Mouse (Mus musculus) cerebellum, adult 8-10 months (tissue): ENCODE measurements around the gene Slc28a1.
"Not testable (repeated sequence)": the region's sequence is repeated elsewhere in the genome, so short reads cannot be mapped to it uniquely, and the experiment has no call there.

Experiments
- DNase-seq: peaks from one replicate; pipeline ENCODE4 v3.0.0; 2022

Gene Slc28a1

DNA sequence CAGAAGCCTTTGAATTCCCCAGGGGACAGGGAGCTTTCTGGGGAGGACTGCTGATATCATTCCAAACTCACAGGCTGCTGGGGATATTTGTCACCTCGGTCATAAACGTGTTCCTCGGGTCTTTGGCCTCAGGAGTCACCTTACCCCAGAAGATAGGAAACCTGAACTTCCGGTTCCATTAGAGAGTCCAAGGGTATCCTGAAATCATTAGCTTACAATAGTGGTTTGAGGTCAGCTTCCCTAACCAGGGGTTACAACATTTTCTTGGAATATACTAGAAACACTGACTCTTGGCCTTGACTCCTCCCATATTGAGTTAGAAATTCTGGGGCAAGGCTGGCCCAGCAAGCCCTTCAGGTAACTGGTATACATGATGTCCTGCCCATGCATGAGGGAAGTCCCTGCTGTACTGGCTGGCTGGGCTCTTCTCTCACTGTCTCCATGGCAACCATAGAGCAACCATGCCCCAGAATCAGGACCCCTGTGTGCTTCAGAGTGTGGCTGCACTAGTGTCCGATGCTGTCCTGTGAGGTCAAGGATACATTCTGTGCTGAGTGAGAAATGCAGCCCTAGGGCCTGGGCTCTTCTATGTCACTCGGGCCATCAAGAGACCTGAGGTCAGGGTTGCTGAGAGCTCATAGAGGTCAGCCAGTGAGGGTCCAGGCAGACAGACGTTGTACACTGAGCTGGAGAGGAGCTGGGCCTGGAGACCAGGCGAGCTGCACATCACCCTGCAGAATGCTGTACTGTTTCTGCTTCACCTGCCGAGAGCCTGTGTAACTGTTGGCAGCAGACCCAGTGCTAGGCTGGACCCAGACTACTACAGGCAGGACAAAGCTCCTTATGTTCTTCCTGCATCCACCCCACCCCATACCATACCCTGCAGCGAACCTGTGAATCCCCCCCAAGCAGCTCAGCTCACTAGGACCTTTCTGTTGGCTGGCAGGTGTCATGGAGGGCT, 10.9 kb downstream of the Slc28a1 start:
- no peak for DNase-seq

DNA sequence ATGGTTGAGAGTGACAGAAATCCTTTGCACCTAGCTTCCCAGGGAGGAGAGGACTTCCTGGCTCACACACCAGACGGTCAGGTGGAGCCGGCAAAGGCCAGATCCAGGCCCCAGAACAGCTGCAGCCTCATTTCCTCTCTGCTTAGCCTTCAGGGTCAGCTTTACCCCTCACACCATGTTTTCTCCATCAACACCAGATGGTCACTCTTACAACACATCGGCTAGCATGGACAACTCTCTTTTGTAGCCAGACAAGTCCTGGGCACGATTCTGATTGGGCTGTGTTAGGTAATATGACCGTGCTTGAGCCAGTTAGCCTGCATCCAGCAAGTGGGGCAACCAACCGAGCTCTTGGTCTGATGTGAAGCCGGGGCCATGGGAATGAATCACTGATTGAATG, 17.3 kb downstream of the Slc28a1 start:
- no peak for DNase-seq

DNA sequence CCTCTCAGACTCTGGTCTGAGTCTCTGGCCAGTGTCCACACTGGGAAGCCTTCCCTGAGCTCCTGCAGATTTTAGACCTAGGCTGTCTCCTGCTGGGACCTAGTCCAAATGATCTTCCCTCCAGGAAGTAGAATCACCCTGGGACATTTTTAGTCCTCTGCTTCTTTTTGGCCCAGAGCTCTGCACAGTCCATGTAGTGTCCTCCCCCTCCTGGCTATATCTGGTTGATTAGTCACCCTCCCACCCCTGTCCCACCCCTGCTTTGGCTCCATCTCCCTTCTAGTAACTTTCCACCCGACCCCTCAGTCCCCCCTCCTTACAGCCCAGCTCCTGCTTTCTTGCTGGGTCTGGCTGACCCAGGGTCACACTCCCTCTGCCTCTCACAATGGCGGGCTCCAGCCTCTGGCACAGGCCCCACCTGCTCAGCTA, 18.3 kb downstream of the Slc28a1 start:
- no peak for DNase-seq

DNA sequence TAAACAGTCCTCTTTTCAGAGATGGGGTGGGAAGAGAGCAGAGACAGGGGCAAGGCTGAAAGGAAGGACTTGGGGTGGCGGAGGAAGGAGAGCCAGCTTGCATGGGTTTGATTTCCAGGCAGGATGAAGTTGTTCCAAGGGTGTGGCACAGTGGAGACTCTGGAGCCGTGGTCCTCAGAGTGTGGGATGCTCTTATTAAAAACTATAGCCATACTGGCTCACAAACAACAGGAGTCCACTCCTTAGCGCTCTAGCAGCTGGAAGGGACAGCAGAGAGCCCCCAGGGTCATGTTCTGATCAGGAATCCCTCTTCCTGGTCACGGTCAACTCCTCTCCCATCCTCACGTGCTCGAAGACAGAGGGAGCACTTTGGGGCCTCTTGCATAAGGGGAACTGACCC, 18.8 kb downstream of the Slc28a1 start:
- no peak for DNase-seq

DNA sequence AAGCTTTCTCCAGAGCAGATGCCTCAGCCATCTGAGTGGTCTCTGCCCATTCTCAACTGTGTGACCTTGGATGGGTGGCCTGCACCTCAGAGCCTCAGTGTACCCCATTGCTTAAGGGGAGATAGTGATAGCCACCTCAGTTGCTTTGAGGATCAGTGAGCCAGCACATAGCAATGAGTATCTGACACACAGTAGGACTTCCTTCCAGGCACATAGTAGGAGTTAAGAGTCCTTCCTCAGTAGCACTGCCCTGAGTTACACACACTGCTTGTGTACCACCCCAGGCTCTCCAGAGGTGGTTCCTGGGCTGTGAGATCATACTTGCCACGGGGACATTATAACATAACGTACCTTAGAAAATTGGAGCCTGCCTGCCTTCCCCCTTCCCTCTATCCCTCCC, 19.3 kb downstream of the Slc28a1 start:
- DNase-seq, result no peak

DNA sequence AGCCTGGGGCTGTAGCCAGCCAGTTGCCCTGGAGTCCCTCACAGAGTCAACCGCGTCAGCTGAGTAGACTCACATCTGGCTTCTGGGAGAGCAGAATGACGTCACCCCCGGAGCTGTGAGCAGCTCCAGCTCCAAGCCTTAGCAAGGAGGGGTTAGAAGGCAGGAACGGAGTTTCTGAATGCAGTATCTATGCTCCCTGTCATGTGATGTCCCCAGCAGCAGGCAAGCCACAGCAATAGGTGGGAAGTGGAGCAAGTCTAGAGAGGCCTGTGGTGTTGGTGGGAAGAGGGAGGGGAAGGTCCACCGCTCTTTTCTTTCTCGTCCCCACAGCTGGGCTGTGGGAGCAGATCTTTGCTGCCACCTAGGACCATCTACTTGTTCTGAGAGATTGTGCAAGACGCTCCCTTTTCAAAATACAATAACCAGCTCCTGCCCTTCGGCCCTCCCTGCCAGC, 20.0 kb downstream of the Slc28a1 start:
- no peak for DNase-seq

DNA sequence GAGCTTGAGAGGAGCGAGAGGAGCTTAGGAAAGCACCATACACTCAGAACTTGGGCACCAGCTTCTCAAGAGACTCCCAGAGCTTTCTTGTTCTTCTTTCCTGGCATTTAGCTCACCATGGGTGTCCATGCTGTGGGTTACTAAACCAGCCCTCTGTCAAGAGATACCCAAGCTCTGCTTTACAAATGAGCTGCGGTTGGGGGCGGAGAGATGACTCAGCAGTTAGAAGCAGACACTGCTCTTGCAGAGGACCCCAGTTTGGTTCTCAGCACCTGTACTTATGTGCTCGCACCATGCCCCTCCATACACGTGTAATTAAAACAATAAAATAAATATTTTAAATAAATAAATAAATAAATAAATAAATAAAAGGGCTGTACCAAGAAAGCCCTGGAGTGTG, 22.7 kb downstream of the Slc28a1 start:
- no peak for DNase-seq

DNA sequence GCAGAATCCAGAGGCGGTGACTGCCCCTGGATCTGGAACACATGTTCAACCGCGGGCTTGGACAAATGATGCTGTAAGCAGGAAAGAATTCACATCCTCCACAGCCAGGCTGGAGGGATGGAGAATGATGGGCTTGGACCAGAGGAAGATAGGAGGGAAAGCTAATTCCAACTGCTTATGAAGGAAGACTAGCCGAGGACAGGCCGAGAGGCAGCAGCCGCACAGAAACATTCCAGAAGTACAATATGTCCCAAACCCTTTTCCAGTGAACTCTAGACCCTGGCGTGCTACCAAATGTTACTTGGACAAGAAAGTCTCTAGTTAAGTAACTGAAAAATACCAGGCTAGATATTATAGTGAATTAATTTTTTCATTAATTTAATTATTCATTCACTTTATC, 24.5 kb downstream of the Slc28a1 start:
- DNase-seq, result no peak

DNA sequence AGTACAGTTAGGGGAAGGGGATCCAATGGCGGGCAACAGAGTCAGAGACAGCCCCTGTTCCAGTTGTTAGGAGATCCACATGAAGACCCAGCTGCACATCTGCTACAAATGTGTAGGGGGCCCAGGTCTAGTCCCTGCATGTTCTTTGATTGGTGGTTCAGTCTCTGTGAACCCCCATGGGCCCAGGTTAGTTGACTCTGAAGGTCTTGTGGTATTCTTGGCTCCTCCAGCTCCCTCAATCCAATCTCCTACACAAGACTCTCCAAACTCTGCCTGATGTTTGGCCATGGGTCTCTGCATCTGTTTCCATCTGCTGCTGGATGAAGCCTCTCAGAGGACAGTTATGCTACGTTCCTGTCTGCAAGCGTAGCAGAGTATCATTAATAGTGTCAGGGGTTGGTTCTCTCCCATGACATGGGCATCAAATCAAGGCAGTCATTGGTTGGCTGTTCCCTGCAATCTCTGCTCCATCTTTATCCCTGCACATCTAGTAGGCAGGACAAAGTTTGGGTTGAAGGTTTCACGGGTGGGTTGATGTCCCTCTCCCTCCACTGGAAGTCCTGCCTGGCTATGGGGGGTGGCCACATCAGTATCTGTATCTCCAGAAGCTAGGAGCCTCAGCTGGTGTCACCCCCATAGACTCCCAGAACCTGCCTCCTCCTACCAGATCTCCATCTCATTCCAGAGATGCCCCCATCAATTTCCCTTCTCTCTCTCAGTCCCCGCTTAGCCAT, 25.2 kb downstream of the Slc28a1 start:
- no peak for DNase-seq

DNA sequence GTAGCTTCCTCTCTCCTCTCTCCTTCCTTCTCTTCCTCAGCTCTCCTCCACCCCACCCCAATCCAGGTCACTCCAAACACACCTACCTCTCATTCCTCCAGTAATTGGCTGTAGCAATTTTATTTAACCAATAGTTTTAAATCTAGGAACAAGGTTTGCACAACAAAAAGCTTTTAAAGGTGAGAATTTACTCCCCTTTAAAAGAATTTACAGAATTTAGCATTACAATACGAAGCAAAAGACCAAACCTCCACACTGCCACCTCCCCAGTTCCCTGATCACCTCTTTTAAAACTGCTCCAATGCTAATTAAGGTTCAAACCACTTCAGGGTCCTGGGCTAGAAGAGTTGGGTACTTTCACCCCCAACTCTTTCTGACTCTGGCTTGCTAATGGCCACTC, 26.9 kb downstream of the Slc28a1 start:
- DNase-seq, result no peak

DNA sequence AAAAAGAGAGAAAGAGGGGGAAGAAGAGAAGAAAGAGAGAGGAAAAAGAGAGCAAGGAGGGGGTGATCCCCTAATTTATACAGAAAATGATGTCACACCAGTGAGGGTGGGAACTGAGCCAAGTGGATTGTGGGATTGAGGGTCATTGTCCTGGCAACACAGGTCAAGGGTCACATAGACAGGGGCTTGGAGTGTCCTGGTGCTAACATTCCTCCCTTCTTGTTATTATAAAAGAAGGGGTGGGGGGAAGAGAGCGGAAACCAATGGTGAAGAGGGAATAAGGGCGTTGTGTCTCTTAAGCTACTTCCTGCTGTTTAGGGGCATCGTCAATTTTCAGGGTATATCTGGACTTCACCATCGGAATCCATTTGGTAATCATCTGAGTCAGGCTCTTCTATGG, 28.5 kb downstream of the Slc28a1 start:
- DNase-seq, result not testable (repeated sequence)

DNA sequence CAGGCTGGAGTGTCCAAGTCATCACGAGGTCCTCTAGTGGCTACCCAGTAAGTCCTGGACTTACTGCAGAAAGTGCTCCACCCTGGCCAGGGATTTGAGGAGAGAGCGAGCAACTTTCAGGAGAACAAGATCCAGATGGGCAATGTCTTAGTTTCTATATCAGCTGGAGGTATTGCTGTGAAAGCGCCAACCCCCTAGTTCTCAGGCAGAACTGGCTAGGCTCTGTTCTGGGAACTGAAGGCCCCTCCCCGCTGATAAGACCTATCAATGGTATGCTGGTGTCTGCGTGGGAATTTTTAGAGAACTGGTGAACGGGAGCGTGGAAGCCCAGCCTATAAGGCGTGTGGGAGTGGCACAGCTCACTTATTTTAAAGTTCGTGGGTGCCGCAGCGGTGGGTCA, 35.2 kb downstream of the Slc28a1 start:
- no peak for DNase-seq

DNA sequence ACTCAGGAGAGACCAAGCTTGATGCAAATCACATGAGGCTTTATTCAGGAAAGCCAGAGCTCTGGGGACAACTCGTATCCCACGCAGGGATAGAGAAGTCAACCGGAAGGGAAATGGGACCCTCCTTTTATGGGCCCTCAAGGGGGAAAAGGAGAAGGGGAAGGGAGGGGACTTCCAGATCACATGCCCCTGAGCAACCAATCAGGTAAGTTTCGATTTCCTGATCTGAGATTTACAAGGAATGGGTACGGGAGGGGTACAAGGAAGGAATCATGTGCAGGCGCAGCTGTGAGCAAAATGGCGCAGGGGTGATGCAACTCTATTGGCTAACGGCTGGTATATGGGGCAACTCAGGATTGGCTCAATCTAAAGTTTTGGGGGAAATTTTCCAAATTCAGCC, 36.6 kb downstream of the Slc28a1 start:
- DNase-seq, result no peak

DNA sequence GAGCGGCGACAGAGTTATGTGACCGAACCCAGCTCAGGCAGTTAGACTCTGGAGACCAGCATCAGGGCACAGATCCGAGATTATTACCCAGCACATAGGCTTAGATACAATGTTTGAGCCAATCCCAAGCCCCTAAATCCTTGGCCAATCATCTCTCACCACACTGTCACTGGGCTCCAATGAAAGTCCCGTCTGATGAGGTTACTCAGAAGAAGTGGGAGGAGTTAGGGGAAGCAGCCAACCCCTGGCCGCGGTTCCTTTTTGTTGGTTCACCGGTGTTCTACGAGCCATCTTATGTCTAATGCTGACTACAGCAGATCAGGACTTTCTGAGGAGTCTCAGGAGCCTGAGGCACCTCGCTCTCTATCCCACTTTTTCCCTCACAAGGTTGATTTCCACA, 37.7 kb downstream of the Slc28a1 start:
- no peak for DNase-seq

DNA sequence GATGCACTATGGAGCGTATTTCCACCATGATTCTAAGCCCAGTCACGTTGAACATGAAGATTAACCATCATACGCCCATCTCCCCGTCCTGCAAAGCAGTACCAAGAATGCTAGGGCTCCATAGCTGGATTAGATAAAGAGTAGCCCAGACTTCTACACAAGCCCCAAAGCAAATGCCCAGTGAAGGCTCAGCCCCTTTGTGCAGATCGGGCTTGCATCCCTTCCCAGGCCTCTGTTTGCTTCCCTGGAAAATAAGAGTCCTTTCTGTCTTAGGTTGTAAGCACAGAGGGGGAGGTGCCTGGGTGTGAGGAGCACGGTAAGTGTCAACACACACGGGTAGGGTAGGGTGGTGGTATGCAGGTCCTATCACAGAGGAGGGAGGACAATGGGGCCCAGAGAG, 38.2 kb downstream of the Slc28a1 start:
- DNase-seq, result no peak

DNA sequence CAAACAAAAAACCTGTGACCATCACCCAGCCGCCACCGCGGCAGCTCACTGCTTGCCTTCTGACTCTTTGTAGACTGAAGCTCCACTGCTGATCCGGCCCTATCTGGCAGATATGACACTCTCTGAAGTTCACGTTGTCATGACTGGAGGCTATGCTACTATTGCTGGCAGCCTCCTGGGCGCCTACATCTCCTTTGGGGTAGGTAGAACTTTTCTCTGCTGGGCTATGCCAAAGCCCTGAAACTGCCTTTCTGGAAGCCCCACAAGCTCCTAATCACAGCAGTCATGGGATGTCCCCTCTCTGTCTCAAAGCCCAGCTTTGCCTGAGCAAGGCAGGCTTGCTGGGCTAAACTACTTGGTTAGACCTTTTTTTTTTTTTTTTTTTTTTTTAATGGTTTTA, 38.7 kb downstream of the Slc28a1 start:
- DNase-seq, result no peak

DNA sequence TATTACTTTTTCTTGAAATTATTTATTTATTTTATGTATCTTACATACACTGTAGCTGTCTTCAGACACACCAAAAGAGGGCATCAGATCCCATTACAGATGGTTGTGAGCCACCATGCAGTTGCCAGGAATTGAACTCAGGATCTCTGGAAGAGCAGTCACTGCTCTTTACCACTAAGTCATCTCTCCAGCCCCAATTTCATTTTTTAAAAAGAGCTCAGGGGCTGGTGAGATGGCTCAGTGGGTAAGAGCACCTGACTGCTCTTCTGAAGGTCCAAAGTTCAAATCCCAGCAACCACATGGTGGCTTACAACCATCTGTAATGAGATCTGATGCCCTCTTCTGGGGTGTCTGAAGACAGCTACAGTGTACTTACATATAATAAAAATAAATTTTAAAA, 39.6 kb downstream of the Slc28a1 start:
- not testable (repeated sequence) for DNase-seq

DNA sequence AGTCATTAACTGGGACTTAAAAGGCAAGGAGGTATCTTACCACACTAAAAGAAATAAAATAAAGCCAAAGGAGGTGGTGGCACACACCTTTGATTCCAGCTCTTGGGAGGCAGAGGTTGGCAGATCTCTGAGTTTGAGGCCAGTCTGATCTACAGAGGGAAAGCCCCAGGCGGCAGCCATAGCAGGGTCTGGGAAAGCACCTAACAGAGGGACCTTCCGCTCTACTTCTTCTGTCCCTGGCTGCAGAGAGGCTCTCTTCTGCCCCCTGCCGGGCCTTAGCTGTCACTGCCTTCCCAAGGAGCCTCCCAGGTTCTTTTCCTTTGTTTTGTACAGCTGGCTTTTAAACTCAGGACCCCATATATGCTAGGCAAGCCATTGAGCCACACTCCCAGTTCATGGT, 40.4 kb downstream of the Slc28a1 start:
- peak; percentile 36 for DNase-seq

DNA sequence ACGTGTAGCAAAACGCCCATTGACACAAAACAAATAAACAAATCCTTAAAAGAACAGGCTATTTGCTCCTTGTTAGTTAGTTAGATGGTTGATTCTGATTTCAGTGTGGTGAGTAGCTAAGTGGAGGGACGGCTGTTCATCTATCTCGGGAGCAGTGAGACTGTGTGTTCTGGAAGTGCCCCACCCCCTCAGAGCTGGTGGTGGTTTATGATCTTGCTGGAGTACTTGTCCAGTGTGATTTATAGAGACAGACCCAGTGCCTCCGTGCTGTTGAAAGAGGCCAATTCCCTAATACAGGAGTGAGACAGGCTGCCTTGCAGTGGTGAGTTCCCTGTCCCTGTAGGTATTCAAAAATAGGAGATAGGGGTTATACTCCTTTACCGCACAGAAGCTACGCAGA, 44.3 kb downstream of the Slc28a1 start:
- DNase-seq, result no peak

DNA sequence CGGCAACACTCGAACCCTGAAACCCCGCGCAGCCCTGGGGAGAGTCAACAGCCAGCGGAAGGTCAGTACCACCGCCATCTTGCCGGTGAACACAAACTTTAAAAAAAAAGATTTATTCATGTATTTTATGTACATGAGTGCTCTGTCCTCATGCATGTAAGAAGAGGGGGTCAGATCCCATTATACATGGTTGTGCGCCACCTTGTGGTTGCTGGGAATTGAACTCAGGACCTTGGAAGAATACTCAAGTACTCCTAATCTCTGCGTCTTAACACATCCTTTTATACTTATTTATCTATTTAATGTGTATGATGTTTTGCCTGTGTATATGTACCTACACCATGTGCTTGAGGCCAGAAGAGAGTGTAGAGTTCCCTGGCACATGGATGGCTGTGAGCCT, 47.1 kb downstream of the Slc28a1 start:
- DNase-seq, result no peak

DNA sequence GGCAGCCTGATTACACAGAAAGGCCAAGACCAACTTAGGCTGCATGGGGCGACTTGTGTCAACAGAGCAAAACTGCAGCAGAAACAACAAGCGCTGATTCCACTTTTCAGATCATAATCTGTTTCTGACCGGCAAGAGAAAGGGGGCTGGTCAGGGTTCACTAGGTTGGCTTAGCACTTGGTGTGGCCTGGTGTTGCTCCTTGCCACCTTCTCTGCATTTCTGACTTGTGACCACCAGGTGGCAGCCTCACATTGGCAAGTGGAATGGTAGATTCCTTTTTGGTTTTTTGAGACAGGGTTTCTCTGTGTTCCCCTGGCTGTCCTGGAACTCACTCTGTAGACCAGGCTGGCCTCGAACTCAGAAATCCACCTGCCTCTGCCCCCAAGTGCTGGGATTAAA, 47.7 kb downstream of the Slc28a1 start:
- peak; percentile 61 for DNase-seq

DNA sequence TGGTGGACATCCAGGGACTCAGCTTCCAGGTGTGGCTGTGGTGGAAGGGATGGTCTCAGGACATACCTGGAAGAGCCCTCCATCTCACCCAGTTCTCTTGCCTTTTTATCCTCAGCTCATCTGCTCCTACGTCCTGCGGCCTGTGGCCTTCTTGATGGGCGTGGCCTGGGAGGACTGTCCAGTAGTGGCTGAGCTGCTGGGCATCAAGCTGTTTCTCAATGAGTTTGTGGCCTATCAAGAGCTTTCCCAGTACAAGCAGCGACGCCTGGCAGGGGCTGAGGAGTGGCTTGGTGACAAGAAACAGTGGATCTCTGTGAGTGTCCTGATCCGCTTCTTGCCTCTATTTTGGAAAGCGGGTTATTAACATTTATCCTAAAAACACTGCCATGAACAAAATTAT, 49.8 kb downstream of the Slc28a1 start:
- DNase-seq, result no peak

DNA sequence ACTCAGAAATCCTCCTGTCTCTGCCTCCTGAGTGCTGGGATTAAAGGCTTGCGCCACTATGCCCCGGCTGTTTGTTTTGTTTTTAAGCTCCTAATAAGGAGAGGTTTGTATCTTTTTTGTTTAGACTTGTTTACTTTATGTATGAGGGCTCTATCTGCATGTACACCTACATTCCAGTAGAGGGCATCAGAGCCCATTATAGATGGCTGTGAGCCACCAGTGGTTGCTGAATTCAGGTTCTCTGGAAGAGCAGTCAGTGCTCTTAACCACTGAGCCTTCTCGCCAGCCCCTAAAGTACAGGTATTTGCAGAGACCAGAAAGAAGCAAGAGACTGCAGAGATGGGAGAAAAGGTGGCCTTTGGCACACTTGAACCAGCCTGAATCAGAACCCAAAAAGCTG, 52.5 kb downstream of the Slc28a1 start:
- DNase-seq, result peak; percentile 11

DNA sequence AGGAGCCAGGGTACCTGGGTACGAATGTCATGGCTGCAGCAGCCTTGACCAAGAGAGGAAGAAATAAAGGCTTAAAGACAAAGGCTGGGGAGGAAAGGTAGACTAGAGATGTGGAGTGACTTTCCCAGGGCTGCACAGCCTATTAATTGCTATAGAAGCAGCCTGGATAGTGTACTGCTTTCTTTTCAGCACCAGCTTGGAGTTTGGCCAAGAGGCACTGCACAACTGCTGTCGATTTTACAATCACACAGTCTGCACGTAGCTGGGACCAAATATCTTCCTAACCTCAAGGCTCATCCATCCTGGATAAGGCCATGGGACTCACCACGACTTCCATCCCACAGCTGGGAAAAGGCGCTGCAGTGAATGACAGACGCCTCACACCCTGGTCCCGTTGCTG, 54.8 kb downstream of the Slc28a1 start:
- no peak for DNase-seq
